Mouse (Mus musculus): ENCODE results near the gene Acly.

GRCm38 (mm10) chr11:100485801-100486538 is 41.8 kb downstream of the Acly start:
- peak; percentile 36 to 76; a peak in 3 of 4 replicates for TF ChIP-seq CTCF (conservative IDR thresholded peaks at IDR 0.05 in 1 of 2, IDR thresholded peaks at IDR 0.05 in 1 of 2; ENCODE audit: low read depth in 2 of 2, low read length in 2 of 2)
- TF ChIP-seq ZNF384 (IDR thresholded peaks at IDR 0.05; ENCODE audit: low read depth, low read length), result no peak
- no peak for TF ChIP-seq CHD2 (IDR thresholded peaks at IDR 0.05; ENCODE audit: low read length)
- TF ChIP-seq EP300 (IDR thresholded peaks at IDR 0.05; ENCODE audit: low read length), result no peak
- no peak for TF ChIP-seq TCF12 (IDR thresholded peaks at IDR 0.05; ENCODE audit: low read depth, low read length)
- TF ChIP-seq SMC3 (IDR thresholded peaks at IDR 0.05; ENCODE audit: low read depth, low read length), result peak; percentile 39
- TF ChIP-seq POLR2A (IDR thresholded peaks at IDR 0.05; ENCODE audit: low read depth, low read length), result no peak; the same call in 1 of the 2 replicates

All from CH12.LX (cell line).